Mouse (Mus musculus): ENCODE measurements around the gene Castor2.
A peak's percentile ranks its signal among the peaks of the same experiment; 100 is the strongest.

Gene Castor2

DNA sequence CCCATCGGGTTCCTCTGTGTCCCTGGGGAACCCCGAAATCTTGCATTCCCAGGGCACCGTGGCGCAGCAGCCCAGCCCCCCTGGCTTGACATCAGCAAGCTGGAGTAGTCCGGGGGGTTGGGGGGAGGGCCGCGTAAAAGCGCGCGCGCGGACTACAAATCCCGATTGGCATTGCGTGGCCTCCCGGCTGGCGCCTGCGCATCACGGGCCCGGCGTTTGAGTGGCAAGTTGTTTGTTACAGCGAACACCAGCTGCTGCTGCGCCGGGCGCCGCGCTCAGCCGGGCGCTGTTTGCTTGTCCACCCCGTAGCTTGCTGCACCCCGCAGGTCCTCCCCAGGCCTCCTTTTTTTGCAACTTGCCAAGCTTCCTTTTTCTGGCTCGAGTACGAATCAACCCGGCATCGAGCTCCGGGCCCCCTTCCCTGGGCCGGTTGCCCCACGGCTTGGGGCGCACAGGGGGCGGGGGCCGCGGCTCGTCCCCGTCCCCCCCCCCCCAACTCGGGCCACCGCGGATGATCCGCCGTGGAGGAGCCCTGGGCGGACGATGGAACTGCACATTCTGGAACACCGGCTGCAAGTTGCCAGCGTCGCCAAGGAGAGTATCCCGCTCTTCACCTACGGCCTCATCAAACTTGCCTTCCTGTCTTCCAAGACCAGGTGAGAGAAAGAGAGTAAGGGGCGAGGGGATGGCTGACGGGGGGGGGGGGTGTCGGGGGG, at the start of gene Castor2:
Castor2 (plus strand) TSS at position 216 of the 716 bp plus-strand sequence.
- DNase-seq, result peak; percentile 96

DNA sequence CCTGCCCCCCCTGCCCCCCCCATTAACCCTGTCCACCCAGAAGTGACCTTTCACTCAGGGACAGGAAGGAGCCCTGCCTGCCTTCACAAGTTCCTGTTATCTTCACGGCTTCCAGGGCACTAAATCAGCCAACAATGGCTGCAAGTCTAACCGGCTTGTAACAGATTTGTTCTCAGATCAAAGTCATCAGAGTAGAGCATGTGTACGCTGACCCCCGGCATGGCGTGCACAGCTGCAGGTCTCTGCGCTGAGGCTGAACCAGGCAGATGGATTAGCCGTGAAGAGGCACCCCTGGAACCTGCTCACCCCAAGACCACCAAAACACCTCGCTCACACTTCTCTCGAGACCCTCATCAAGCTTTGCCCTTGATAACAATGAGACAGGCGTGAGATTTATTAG, 48.8 kb upstream of the Castor2 start:
- no peak for DNase-seq

DNA sequence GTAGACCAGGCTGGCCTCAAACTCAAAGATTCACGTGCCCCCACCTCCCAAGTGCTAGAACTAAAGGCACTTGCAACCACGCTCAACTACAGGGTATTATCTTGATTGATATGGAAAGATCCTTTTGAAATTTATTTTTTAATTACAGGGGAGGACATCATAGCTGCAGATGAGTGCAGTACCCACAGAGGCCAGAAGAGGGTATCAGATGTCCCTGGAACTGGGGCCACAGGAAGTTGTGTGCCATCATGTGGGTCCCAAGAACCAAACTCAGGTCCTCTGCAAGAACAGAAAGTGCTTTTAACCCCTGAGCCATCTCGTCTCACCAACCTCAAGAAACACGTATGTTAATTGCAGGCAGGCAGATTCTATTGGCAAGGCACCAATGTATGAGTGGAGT, 46.9 kb upstream of the Castor2 start:
- DNase-seq, result no peak

DNA sequence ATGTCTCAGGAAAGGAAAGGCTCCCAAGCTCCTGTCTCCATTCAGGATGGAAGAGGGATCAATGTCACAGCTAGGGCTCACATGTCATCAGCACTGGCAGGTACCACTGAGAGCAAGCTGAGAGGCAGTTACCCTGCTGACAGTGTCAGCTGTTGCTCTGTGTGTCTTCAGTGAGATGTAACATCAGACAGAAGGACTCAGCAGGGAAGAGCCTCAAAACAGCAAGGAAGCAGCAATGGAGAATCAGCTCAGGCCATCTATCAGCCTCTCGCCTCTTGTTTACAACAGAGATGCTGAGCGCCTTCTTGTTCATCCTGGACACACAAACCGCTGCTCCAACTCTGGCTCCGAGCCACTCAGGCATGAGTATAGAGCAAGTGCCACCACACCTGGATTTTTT, 45.0 kb upstream of the Castor2 start:
- no peak for DNase-seq

DNA sequence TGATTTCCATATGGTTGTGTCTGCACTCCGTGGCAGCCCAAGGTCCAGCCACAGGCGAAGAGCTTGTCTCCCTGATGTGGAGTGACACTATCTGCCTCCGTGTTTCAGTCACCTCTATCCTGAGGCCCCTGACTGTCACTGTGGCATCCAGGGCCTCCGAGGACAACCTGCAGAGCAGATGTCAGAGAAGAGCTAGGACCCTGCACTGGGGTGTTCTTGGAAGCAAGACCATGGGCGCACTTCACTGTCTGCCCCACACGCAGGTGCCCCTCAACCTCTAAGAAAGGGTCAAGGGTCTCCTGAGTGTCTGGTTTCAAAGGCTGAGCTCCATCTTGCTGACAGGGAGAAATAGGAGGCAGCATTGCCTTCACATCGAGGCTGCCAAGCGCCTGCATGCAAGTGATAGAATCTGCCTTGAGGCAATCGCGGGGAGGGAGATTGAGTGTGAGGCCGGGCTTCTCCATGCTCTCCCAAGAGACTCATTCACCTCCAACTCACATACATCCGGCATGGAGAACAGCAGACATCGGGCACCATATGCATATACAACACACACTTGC, 40.6 kb upstream of the Castor2 start:
- DNase-seq, result no peak

DNA sequence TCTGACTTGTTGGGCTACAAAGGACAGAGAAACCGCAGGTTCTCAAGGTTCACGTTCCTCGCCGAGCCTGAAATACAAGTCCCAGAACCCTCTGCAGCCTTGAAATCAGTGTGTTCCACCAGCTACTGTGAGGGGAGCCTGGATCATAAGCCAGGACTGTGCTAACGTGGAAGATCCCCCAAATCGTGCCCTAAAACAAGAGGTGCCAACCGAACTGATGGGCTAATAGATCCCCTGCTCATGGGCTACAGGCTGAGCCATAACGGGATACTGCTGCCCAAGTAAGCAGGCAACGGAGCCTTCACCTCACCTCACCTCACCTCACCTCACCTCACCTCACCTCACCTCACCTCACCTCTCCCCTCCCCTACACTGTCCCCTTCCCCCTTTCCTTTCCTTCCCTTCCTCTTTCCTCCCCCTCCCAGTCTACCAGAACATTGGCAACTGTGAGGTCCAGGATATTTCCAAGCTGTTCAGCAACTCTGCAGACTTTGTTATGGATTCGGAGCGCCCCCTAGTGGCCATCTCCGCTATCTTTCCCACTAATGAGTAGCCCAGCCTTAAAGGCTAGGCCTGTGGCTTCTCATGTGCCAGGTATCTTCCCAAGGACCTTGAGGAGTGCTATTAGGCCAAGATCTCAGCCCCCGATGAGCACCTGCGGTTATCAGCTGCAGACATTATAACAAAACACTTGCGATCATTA, 36.0 kb upstream of the Castor2 start:
- DNase-seq, result peak; percentile 78

DNA sequence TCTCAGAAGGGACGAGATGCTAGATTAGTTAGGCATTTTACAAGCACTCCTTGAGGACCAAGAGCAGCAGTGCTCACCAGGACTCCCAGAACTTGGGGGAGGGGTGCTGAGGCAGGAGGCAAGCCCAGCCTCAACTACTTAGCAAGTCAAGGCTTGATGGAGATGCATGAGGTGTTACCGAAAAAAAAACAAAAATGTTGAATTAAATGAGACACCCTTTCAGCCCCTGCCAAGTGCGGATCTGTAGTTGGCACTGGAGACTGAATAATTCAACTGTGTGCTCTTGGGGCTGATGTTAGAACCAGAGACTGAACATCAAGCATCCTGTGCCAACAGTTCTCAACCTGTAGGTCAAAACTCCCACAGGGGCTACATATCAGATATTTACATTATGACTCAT, 33.2 kb upstream of the Castor2 start:
- no peak for DNase-seq

DNA sequence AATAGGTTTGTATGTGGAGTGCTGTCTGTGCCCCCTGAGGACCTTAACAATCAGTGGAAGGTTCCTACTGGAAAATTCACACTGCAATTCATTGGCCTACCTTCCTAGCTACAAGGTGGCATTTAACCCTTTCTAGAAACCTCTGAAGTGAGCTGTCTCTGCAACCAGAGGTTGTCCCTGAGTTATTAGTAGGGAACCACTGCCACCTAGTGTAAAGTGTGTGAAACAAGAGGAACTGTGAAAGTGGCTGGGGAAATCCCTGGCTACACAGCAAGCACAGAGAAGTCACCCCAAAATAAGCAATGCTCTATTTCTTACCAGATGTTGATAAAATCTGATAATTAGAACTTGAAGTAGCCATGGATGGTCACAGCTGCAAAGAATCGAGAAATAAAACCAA, 31.6 kb upstream of the Castor2 start:
- DNase-seq, result no peak

DNA sequence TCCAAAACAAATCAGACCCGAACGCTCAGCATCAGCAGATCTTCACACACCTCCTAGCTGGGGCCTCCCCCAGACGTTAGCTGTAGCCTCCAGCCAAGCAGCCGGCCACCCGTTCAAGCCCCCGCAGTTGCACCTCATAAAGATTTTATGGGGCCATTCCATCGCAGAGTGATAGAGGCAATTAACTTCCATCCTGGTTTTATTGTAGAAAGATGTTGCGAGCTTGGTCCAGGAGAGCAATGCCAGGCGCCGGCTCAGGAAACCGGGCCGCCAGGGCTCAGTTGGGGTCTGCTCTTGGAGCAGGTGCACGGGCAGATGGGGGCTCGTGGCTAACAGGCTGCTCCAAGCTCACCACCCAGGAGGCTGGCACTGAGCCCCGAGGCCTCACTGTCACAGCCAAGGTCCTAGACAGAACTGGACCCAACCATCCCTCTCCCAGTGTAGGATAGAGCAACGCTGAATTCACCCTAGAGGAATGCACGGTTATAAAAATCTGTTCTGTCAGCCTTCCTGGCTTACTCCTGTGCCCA, 25.9 kb upstream of the Castor2 start:
- no peak for DNase-seq

DNA sequence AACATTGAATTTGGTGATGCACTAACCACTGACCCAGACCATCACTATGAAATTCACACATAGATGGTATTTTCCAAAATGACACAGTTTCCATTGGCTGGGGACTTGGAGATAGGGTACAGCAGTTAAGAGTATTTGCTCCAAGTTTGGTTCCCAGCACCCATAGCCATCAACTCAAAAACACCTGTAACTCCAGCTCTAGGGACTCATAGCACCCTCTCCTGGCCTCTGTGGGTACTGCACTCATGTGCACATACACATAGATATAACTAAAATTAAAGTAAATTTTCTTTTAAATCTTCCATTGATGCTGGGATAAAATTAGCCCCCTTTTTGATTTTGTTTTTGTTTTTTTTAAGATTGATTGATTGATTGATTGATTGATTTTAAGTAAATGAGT, 25.1 kb upstream of the Castor2 start:
- no peak for DNase-seq

DNA sequence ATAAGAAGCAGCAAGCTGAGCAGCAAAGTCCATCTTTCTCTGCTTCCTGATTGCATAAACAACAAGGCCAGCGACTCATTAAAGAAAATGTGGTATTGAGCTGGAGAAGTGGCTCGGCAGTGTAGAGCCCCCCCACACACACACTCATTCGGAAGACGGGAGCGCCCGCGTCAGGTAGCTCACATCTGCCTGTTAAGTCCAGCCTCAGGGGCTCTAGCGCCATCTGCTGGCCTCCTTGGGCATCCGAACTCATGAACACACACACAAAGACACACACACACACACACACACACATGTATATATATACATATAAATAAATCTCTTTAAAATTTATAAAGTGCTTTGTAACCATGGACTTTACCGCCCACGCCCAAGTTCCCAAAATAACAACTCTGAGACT, 23.3 kb upstream of the Castor2 start:
- no peak for DNase-seq

DNA sequence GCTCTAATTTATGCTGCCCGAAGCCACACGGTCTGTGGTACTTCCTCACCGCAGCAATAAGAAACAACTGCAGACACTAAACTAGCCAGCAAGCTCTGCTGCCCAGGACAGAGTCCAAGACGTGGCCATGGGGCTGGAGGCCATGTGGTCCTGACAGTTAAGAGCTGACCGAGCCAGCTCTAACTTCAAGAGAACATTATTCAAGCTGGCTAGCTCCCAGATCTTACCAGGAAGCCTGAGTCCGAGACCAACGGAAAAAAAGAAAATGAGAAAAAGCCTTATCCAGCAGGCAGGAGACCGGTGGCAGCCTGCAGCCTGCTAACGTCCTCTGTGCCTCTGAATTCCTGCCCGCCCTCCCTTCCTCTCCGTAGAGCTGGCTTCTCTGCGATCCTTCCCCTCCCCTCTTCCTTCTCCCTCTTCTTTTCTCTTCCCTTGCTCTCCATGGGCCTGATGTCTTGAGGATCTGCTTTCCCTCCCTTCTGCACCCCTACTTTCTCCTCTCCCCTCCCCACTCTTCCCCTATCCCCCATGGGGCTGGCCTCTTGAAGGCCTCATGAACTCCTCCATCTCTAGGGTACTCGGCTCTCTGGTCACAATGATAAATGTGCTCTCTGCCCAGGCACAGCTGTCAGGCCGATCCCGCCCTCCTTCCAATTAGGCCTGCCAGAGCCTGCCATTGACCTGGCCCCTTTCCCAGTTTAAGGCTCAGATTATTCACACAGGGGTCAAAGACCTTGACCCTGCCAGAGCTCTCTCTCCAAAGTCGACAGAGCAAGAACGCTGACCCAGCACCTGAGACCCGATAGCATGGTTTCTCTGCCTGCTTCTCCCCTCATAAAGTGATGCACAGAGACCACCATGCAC, 18.6 kb upstream of the Castor2 start:
- no peak for DNase-seq

DNA sequence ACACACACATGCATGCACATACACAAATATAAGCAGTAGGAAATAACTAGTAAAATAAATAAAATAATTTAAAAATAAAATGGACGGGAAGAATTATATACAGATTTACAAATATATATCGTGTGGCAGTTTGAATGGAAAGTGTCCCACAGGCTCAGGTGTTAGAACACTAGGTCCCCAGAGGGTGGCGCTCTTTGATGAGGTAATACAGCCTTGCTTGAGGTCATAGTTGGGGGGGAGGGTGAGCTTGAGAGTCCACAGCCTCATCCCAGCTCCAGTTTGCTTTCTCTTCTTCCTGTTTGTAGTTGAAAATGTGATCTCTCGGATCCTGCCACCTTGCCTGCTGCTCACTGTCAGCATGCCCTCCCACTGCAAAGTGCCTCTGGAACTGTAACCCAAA, 14.3 kb upstream of the Castor2 start:
- DNase-seq, result no peak

DNA sequence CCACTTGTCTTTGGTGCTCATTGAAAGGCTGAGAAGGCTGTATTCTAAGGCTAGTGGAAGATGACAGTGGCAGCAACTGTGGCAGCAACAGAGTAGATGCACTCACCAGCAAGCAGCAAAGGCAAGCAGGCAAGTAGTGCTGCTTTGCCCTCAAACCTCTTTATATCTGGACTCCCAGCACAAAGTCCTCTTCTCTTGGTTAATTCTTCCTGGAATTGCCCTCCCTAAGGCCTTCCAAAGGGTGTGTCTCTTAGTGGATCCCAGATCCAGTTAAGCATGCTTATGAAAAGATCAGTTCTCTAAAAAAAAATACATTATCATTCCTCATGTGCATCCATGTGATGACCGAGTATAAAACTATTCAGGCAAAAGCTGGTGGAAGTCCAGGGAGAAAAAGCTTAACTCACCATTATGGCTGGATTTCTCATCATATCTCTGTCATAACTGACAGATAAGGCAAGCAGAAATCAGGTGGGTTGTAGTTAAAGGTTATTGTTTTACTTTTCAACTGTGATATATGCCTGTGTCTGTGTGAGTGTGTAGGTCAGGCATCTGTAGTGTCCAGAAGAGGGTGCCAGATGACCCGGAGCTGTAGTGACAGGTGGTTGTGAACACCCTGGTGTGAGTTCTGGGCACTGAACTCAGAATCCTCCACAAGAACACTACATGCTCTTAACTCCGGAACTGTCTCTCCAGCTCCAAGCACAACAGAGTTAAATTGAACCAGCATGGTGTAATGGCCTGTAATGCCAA, 13.4 kb upstream of the Castor2 start:
- DNase-seq, result no peak

DNA sequence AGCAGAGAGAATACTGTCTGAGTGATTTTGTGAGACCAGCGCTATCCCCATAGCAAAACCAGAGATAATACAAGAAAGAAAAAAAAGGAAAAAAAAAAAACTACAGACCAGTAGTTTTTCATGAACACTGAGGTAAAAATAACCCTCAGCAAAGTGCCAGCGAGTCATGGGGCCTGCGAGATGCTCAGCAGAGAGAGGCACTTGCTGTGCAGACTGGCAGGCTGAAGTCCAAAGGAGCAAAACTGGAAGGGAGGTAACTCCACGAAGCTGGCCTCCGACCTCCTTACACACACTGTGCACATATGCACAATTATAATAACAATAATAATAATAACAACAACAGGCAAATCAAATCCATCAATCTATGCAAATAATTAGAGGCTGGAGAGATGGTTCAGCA, 12.3 kb upstream of the Castor2 start:
- DNase-seq, result no peak

DNA sequence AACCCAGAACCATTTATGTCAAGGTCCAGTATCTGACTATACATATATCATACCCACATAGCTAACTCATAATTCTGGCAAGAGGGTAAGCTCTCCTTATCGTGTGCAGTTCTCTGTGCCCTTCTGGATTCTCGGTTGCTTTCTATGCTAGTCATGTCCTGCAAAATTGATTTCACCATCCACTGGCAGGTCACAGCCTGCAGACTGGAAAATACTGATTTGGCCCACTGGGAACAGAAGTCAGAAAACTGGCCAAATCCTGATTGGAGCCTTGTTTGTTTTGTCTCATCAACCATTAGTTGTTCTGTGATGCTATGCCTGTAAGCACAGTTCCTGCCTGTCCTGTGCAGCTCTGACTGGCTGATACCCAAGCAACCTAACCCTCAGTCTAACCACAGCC, 3.7 kb upstream of the Castor2 start:
- DNase-seq, result no peak

DNA sequence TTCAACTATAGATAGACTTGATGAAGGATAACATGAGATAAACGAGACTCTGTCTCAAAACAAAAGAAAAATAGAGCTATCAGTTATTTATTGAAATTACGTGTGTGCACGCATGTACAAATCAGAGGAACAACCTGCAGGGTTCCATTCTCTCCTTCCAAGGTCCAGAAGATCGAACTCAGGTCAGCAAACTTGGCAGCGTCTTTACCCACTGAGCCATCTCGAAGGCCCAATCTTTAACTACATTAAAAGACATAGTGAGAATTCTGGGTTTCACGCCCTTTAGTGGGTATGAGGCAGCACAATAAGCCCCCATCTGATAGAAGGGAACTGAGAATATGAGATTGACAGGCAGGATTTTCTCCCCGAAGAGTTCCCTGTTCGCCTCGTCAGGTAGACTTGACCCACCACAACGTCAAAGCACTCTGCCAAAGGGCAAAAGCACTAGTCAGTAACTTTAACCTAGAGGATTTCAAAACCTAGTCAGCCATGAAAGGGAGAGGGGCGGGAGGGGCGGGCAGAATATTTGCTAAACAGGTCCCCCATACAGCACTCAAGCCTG, 1.1 kb upstream of the Castor2 start:
- DNase-seq, result no peak

DNA sequence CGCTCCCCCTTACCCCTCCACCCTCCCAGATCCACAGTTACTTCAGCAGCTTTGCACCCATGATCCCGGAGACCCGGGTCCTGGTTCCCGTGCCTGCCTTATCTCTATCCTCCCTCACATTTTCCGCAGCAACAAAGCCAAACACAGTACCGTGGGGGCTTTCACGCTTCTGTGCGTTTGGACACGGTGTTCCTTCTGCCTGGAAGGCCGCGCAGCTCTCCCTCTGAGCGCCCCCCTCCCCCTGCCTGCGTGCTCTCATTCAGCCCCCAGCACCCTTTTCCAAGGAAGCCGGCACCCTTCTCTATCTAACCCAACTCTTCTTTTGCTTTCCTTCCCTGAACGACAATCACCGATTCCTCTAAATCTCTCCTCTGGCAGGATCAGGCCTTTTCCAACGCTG, 535 bp upstream of the Castor2 start:
- DNase-seq, result peak; percentile 51

DNA sequence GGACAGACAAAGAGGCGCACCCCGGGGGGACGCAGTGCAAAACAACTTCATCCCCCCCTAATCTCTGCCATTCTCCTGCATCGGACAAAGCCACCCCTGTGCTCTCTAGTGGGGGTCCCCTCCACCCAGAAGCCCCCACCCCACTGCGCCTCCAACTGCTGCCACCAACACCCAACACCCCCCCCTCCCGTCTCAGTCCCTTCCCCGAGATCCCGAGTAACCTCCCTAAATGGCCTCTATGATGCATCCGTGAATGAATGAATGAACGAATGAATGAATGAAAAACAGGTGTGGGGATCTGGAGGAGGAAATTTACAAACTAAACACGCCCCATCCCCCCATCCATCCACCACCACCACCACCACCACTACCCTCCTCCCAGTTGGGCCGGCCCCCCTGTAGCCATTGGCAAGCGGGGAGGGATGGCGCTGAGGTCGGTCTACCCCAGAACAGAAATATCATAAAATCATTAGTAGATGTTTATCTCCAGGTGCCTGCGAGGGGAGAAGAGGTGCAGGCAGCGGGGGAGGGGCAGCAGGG, 791 bp downstream of the Castor2 start:
- DNase-seq, result no peak

DNA sequence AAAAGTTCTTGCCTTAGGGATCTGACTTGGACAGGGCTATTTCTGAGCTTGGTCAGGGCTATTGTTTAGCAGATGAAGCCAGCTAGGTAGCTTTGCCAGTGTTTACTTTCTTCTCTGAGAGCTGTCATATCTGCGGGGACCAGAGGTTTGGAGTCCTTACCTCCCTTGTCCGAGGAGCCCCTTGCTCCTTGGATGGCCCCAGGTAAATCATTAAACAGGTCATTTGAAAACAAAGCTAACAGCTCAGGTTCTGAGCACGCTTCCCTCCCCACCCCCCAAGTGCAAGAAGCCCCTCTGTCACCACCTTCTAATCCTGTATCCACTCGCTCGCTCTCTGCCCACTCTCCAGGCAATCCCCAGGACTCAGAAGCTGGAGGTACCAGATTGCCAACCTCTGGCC, 1.8 kb downstream of the Castor2 start:
- no peak for DNase-seq

DNA sequence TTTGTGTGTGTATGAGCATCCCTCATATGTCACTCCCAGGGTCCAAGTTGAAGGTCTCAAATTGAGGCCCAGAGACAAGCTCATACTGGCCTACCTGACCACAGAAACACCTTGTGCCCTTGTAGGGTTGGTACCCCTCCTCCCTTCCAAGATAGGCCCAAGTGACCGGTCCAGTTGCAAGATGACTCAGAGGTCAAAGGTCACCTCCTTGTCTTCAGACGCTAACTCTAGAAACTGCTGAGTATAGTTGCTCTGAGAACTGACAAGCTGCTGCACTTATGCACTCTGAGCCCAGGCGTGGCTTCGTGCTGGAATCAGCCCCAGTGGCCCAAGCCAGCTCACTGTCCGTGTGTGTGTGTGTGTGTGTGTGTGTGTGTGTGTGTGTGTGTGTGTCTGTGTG, 2.4 kb downstream of the Castor2 start:
- no peak for DNase-seq

DNA sequence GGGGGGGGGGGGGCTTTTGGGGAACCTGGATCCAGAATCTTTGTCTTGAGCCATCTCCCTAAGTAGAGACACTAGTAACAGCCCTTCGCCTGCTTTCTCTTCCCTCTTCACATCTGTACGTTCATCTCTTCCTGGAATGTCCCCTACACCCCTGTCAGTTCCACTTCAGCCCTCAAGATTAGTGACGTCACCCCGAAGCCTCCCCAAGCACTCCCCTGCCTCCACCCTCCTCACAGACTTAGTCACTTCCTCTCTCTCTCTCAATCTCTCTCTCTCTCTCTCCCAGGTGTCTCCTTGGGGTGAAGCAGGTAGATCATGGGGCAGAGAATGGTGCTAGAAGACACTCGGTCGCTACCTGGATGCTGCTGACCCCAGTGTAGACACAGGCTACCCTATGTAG, 3.2 kb downstream of the Castor2 start:
- no peak for DNase-seq

Measured in right cerebral cortex, adult 18-20 months (tissue).